Mouse (Mus musculus) brain, embryonic 14.5 days (tissue): Measurements from ENCODE around the gene Vrk3.

Experiments used
- CTCF ChIP-seq: fragments of 200-500 bp; IDR thresholded peaks from 2 replicates; pipeline ENCODE4 v1.5.1; 2012; ENCODE audit warnings: inconsistent platforms, mild to moderate bottlenecking, moderate library complexity, borderline replicate concordance; ENCODE audit not compliant: insufficient read depth, insufficient read length; ENCODE audit errors: extremely low read depth
- POLR2A ChIP-seq: fragments of 200-500 bp; IDR thresholded peaks from 2 replicates; pipeline ENCODE4 v1.6.1; 2012; ENCODE audit warnings: mild to moderate bottlenecking, inconsistent platforms, borderline replicate concordance; ENCODE audit not compliant: poor library complexity, insufficient read depth, insufficient read length, severe bottlenecking; ENCODE audit errors: extremely low read depth

GRCm38 (mm10) chr7:44726343-44726742, 21.9 kb upstream of the Vrk3 start:
- TF ChIP-seq CTCF = no peak
- no peak for TF ChIP-seq POLR2A
